Mouse (Mus musculus) embryonic facial prominence, embryonic 11.5 days (tissue): ENCODE data around the gene Dld. TPM values are rescaled to one million over a fixed set of nuclear protein-coding genes. Genes with fewer than 3 reads are reported as not detected.
A peak's percentile ranks its signal among the peaks of the same experiment; 100 is the strongest.

Source experiments
- ATAC-seq: fragments of 200-750 bp; cut with Nextera tagmentation; replicated peaks from 2 replicates; pipeline ENCODE4 v1.8.0; 2017; ENCODE audit warnings: low read depth; ENCODE audit not compliant: insufficient number of reproducible peaks, low FRiP score, low TSS enrichment
- DNase-seq: peaks from one replicate; pipeline ENCODE4 v3.0.0-alpha.2; 2015; ENCODE audit warnings: low spot score
- H3K27ac ChIP-seq: fragments of 300-500 bp; sonication (generic); replicated peaks from 2 replicates; pipeline ENCODE4 v1.5.1; 2014; ENCODE audit warnings: mild to moderate bottlenecking, low read depth, low read length, control low read depth
- H3K27me3 ChIP-seq: fragments of 300-500 bp; sonication (generic); 2 replicates; pipeline ENCODE4 v1.6.1; 2014; ENCODE audit warnings: mild to moderate bottlenecking, low read length, moderate library complexity, mixed read lengths; ENCODE audit not compliant: control insufficient read depth, insufficient read depth
- H3K36me3 ChIP-seq: fragments of 300-500 bp; sonication (generic); replicated peaks from 2 replicates; pipeline ENCODE4 v1.6.1; 2014; ENCODE audit warnings: low read depth, mild to moderate bottlenecking, low read length, moderate library complexity, mixed read lengths; ENCODE audit not compliant: control insufficient read depth, insufficient read depth
- H3K4me1 ChIP-seq: fragments of 300-500 bp; sonication (generic); 2 replicates; pipeline ENCODE4 v1.6.1; 2014; ENCODE audit warnings: low read length, mixed read lengths; ENCODE audit not compliant: control insufficient read depth, insufficient read depth
- H3K4me2 ChIP-seq: fragments of 300-500 bp; sonication (generic); 2 replicates; pipeline ENCODE4 v1.6.1; 2014; ENCODE audit warnings: low read depth, mild to moderate bottlenecking, control low read depth, low read length, moderate library complexity
- H3K4me3 ChIP-seq: fragments of 300-500 bp; sonication (generic); 2 replicates; pipeline ENCODE4 v1.5.1; 2014; ENCODE audit warnings: low read depth, low read length, control low read depth
- H3K9ac ChIP-seq: fragments of 300-500 bp; sonication (generic); replicated peaks from 2 replicates; pipeline ENCODE4 v1.6.1; 2014; ENCODE audit warnings: mild to moderate bottlenecking, control low read depth, low read length
- H3K9me3 ChIP-seq: fragments of 300-500 bp; sonication (generic); replicated peaks from 2 replicates; pipeline ENCODE4 v1.6.1; 2016; ENCODE audit warnings: mild to moderate bottlenecking, low read length, inconsistent platforms, mixed read lengths; ENCODE audit not compliant: control insufficient read depth
- WGBS: fragments of 180-500 bp; shearing (Covaris S2); extraction: QIAGEN DNeasy Blood & Tissue Kit; methylation state at CpG from one replicate; pipeline ENCODE4 v1.1.7; 2014; 5-methylcytosine and 5-hydroxymethylcytosine counted together
- polyA plus RNA-seq: library from polyadenylated mRNA; unstranded; fragments of >200 nt; fragmentation: Nextera tagmentation; extraction: Ambion mirVana; gene quantifications from 2 replicates; pipeline ENCODE4 v1.2.1, GENCODE M21; 2014

The Dld gene
- polyA plus RNA-seq, 1 experiment from 2014 or later = 216 TPM

GRCm38 (mm10) chr12:31317670-31318408 is 33.4 kb downstream of the Dld start:
- no peak overlapping the region for H3K9ac ChIP-seq
- H3K4me1 ChIP-seq = no peaks in the 10 kb centered on the region
- no peak overlapping the region for H3K4me3 ChIP-seq
- no peaks in the 10 kb centered on the region for H3K9me3 ChIP-seq
- peaks cover 3% of the 10 kb centered on the region for H3K36me3 ChIP-seq
- no peaks in the 10 kb centered on the region for H3K27me3 ChIP-seq
- no peak for DNase-seq
- H3K27ac ChIP-seq = no peak overlapping the region
- no peak for ATAC-seq
- H3K4me2 ChIP-seq = no peak overlapping the region
- 91% methylated on average over 7 of the region's 7 CpGs for WGBS

DNA sequence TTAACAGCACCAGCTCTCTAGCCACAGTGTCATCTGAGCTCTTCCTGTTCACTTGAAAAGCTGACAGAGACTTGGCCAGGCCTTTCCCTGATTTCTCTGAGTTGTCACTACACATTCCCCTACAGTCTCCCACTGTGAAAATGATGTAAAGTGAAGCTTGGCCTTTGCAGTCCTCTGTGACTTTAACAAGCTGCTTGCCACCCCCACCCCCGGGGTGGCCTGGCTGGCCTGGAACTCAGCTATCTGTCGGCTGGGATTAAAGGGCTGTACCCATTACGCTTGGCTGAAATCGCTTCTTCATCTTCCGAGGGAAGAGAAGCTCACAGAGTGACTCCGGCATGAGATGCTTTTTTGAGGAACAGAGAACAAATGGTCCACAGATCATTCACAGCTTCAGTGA is 35.3 kb downstream of the Dld start:
- 78% methylated on average over 6 of the region's 6 CpGs for WGBS
- Histone ChIP-seq H3K4me2 (no peak overlapping the region), H3K4me3 (no peak overlapping the region), H3K9me3 (no peaks in the 10 kb centered on the region), H3K27me3 (no peaks in the 10 kb centered on the region), H3K9ac (no peak overlapping the region), H3K27ac (no peak overlapping the region), H3K36me3 (peaks cover 3% of the 10 kb centered on the region; the same call in 1 of the 2 replicates), H3K4me1 (no peaks in the 10 kb centered on the region)
- DNase-seq = no peak
- 0 out of 2 replicates have a peak, but pooled peaks have one; percentile 44 for ATAC-seq

DNA sequence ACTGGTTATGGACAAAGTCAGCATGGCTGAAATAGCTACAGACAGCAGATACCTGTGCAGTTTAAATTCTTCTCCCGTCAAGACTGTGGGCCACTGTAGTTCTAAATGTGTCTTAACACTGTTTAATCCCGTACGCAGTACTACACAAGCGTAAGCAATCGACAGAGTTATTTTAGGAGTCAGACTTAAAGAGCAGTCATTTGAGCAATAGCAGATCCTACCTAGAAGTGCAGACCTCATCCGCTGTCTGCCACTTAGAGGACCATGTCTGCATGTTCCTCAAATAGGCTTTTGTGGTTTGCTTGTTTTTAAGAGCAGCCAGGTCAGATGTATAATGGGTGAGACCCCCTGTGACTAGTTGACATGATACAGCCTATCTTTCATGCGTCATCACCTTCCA is 36.9 kb downstream of the Dld start:
- no peak for DNase-seq
- 97% methylated on average over 7 of the region's 7 CpGs for whole genome bisulfite sequencing
- Histone ChIP-seq H3K27ac (no peak overlapping the region), H3K9me3 (no peaks in the 10 kb centered on the region), H3K9ac (no peak overlapping the region), H3K4me1 (no peaks in the 10 kb centered on the region), H3K4me3 (no peak overlapping the region), H3K27me3 (no peaks in the 10 kb centered on the region), H3K36me3 (peaks cover 3% of the 10 kb centered on the region; the same call in 1 of the 2 replicates), H3K4me2 (no peak overlapping the region)
- no peak for ATAC-seq

GRCm38 (mm10) chr12:31313136-31313535 is 38.1 kb downstream of the Dld start:
- DNase-seq = no peak
- Histone ChIP-seq H3K9ac (no peak overlapping the region), H3K36me3 (peaks cover 3% of the 10 kb centered on the region; the same call in 1 of the 2 replicates), H3K27me3 (no peaks in the 10 kb centered on the region), H3K4me1 (no peaks in the 10 kb centered on the region), H3K27ac (no peak overlapping the region), H3K4me2 (no peak overlapping the region), H3K9me3 (no peaks in the 10 kb centered on the region), H3K4me3 (no peak overlapping the region)
- WGBS = 94% methylated on average over 4 of the region's 4 CpGs
- no peak for ATAC-seq

GRCm38 (mm10) chr12:31312281-31312680 is 39.0 kb downstream of the Dld start:
- DNase-seq (no peak), ATAC-seq (no peak)
- no peak overlapping the region for H3K4me2 ChIP-seq
- H3K9ac ChIP-seq = no peak overlapping the region
- H3K4me1 ChIP-seq = no peaks in the 10 kb centered on the region
- no peaks in the 10 kb centered on the region for H3K9me3 ChIP-seq
- 95% methylated on average over 5 of the region's 5 CpGs for WGBS
- no peak overlapping the region for H3K4me3 ChIP-seq
- H3K27me3 ChIP-seq = no peaks in the 10 kb centered on the region
- no peak overlapping the region for H3K27ac ChIP-seq
- peaks cover 3% of the 10 kb centered on the region; the same call in 1 of the 2 replicates for H3K36me3 ChIP-seq

DNA sequence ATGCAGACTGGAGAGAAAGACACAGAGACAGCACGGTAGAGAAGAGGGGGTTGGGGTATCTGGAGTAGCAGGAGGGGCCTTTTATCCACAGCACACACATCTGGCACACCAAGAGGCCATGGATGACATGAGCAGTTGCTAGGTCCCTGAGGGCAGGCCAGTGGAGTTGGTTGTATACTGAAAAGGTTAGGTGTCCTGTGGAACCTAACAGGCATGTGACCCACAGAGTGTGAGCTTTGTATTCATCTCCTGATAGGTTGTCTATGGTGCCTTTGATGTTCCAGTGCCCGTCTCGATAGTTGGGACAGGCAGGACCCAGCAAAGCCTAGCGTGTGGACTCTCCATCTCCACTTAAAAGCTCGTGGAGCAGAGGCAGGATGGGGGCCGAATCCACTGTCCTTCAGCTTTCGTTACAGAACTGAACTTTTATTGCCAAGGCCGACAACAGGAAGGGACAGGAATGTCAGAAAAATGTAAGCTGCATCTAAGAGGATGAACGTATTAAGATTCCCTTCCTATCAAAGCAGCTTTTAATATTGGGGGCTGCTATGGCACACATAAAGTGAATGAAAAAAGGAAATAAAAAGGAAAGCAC is 39.5 kb downstream of the Dld start:
- Histone ChIP-seq H3K9ac (no peak overlapping the region), H3K9me3 (no peaks in the 10 kb centered on the region), H3K27me3 (no peaks in the 10 kb centered on the region), H3K27ac (no peak overlapping the region), H3K4me2 (no peak overlapping the region), H3K4me1 (no peaks in the 10 kb centered on the region), H3K4me3 (no peak overlapping the region), H3K36me3 (peaks cover 6% of the 10 kb centered on the region)
- WGBS = 88% methylated on average over 9 of the region's 9 CpGs
- ATAC-seq (peak; percentile 21; the same call in 1 of the 2 replicates), DNase-seq (no peak)

- ATAC-seq = no peak; the same call in 1 of the 2 replicates
- DNase-seq = no peak
- Histone ChIP-seq H3K9ac (no peak overlapping the region), H3K36me3 (peaks cover 6% of the 10 kb centered on the region), H3K9me3 (no peaks in the 10 kb centered on the region), H3K27ac (no peak overlapping the region), H3K27me3 (no peaks in the 10 kb centered on the region), H3K4me3 (no peak overlapping the region), H3K4me2 (no peak overlapping the region), H3K4me1 (no peaks in the 10 kb centered on the region)
- WGBS = 31% methylated on average over 9 of the region's 9 CpGs
Observed at GRCm38 (mm10) chr12:31310687-31311086, 40.6 kb downstream of the Dld start.

GRCm38 (mm10) chr12:31307756-31308155 is 43.5 kb downstream of the Dld start:
- no peak for DNase-seq
- no peaks in the 10 kb centered on the region for H3K27me3 ChIP-seq
- H3K4me2 ChIP-seq = no peak overlapping the region
- H3K4me1 ChIP-seq = no peaks in the 10 kb centered on the region
- H3K4me3 ChIP-seq = no peak overlapping the region
- no peak for ATAC-seq
- H3K9me3 ChIP-seq = no peaks in the 10 kb centered on the region
- no peak overlapping the region for H3K27ac ChIP-seq
- no peak overlapping the region for H3K9ac ChIP-seq
- peaks cover 3% of the 10 kb centered on the region for H3K36me3 ChIP-seq
- 91% methylated on average over 8 of the region's 8 CpGs for WGBS
